Mouse (Mus musculus): ENCODE results near the gene Fgfr2. TPM values are rescaled to one million over a fixed set of nuclear protein-coding genes. Genes with fewer than 3 reads are reported as not detected.

The Fgfr2 gene
- total RNA-seq, 2 experiments from 2014 or later, result 47.6 to 49.5 TPM

DNA sequence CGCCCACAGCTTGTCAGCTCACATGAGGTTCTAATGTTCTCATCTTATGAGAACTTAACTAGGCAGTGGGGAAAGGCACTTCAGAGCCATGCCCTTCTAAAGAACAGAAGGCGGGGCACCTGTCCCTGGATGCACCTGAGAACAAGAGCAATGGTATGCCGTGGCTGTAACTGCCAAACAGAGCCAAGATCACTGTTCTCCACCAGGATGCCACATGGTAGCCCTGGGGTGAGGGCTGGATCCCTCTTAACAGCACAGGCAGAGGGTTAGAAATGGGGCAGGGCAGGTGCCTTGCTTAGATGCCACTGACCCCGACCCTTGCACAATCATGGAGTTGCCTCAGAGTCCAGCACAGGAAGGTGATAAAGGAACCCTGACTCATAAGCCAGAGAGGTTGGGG is 2903.3 kb downstream of the Fgfr2 start:
- TF ChIP-seq CTCF (conservative IDR thresholded peaks at IDR 0.05), result no peak
- no peak for DNase-seq (ENCODE audit: low spot score in 2 of 2)
- peak overlapping the region; percentile 52; the same call in 1 of the 2 replicates for H3K27ac ChIP-seq
- H3K4me3 ChIP-seq, result no peak overlapping the region

DNA sequence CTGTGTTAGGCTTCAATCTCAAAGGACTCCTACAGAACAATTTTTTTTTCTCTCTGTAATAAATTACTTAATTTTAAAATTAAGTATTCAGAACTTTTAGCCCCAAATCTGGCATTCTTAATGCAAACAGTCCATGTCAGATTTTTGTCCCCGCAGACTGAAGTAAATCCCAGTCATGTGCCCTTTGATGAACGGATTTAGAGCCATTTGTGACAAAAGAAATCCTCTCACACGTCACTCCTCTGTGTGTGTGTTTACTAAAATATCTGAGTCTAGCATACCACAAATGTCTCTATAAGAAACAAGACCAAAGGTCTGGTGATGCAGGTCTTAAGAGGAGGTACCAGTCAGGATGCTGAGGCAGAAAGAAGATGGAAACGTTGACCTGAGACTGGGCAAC is 2906.9 kb downstream of the Fgfr2 start:
- no peak overlapping the region for H3K4me3 ChIP-seq
- peak overlapping the region; percentile 85 for H3K27ac ChIP-seq
- TF ChIP-seq CTCF (conservative IDR thresholded peaks at IDR 0.05), result no peak
- no peak for DNase-seq (ENCODE audit: low spot score in 2 of 2)

DNA sequence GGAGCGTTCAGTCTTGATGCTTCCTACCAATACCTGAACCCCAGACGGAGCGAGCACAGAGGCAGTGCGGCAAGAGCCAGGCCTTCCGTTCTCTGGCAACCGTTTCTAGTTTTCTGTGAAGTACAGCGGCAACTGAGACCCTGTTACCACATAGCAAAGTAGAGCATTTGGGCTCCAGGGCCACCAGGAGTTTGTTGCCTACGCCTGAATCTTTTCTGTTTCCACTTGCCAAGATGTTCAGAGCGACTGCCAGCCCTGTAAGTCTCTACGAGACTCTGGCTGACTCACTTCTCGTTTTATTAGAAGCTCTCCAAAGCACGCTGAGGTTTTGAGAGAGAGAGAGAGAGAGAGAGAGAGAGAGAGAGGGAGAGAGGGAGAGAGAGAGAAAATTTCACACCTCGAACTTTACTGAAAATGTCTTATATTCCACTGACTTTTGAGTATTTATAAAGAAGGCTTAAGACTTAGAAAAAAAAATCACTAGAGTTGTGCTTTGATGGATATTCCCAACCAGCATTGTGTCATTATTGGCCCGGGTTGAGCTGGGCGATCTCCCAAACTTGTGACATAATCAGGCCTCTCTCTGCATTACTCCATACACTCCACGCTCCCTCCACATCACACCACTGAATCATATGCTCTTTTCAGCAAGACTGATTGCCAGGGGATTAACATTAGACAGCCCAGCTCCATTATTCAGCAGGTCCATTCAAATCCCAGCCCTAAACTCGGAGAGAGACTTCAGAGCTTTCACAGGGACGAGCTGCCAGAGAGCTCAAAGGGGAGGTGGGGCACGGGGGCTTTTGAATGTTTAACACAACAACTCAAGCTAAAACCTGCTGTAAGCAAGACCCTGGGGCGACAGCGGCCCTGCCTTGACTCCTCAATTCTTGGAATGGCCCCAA is 2907.6 kb downstream of the Fgfr2 start:
- Histone ChIP-seq H3K4me3 (no peak overlapping the region; the same call in 1 of the 2 replicates), H3K27ac (peak overlapping the region; percentile 85)
- peak; percentile 70 to 77 for DNase-seq (ENCODE audit: low spot score in 2 of 2)
- no peak for TF ChIP-seq CTCF (conservative IDR thresholded peaks at IDR 0.05)

DNA sequence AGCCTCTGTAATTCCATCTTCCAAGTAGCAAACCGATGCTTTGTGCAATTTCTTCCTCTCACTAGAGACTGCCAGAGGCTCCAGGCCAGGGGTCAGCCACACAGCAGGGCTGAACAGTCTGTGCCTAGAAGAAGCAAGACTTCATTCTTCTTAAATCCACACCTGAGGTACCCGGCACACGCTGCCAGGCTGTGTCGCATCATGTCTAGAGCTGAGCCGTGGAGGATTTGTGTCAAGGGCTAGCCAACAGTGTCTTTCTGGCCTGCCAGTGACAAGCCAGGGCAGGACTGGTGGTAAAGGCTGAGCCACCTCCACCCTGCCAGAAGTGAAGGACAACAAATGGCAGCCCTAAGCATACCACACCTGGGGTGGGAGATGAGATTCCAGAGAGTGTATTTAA is 2910.0 kb downstream of the Fgfr2 start:
- no peak for TF ChIP-seq CTCF (conservative IDR thresholded peaks at IDR 0.05)
- H3K27ac ChIP-seq, result peak overlapping the region; percentile 64; the same call in 1 of the 2 replicates
- DNase-seq (ENCODE audit: low spot score in 2 of 2), result no peak
- H3K4me3 ChIP-seq, result no peak overlapping the region

DNA sequence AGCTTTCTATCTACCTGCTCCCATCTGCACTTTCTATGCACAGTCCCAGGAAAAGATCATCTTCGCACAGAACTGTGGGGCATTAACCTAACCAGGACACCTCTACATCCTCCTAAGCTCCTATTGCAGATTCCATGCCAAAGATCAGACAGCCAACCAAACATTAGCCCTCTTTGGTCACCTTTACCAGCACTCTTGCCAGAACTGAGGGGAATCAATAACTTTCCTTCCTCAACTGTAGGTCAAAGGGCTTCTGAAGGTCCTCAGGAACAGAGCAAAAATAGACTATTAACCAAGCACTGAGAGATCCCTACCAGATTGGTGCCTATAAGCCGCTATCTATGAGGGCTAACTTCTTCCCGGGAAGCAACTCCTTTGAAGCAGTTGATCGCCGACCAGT is 2911.7 kb downstream of the Fgfr2 start:
- no peak for DNase-seq (ENCODE audit: low spot score in 2 of 2)
- no peak overlapping the region for H3K27ac ChIP-seq
- no peak overlapping the region for H3K4me3 ChIP-seq
- no peak for TF ChIP-seq CTCF (conservative IDR thresholded peaks at IDR 0.05)

DNA sequence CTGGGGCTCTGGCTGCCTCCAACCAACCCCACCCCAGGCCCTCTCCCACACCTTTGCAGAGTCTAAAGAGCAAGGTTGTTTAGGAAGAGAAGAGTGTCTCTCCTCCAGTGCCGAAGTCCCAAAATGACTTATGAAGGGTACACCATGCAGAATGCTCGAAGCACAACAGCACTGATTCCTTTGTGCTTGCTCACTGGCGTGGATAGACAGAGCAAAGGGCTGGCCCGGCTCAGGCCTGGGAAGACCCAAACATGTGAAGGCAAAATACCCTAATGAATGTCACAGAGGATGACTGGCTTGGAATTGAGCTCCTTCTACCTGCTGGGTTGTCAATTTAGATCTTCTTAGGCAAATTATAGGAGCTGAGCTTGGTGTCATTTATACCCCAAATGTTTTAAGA is 2914.5 kb downstream of the Fgfr2 start:
- no peak for TF ChIP-seq CTCF (conservative IDR thresholded peaks at IDR 0.05)
- Histone ChIP-seq H3K4me3 (no peak overlapping the region), H3K27ac (no peak overlapping the region)
- no peak for DNase-seq (ENCODE audit: low spot score in 2 of 2)

DNA sequence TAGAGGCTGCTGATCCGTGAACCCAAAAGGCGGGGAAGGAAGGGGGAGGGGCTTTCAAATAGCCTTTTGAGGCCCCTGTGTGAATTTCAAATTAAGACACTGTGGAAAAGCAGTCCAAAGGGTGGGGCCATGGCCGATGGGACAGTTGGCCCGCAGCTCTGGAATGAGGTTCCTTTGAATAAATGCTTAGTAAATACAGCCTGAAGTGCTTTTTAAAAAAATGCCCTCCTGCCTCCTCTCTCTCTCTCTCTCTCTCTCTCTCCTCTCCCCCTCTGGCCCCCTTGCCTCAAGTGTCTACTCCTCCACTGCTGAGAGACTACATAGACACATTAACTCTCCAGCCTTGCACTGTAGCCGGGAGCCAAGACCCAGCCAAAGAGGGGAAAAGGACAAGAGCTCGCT is 2917.0 kb downstream of the Fgfr2 start:
- Histone ChIP-seq H3K27ac (peak overlapping the region; percentile 70), H3K4me3 (no peak overlapping the region)
- no peak for TF ChIP-seq CTCF (conservative IDR thresholded peaks at IDR 0.05)
- DNase-seq (ENCODE audit: low spot score in 2 of 2), result no peak

DNA sequence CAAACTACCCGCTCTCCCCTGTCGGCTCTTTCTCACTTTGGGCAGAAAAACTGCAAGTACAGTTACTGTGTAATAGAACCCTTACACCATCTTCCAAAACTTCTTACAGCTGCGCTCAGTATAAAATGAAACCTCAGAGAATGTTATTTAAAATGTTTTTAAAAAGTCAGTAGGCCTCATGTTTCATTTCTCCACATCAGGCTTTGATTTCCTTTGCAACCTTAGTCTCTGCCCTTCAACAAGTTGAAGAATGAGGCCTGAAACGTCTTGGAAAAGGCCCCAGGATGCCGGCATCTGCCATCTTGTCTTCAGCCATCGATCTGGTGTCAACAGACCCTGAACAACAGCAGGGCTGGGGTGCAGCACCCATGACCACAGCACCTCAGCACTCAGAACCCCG is 2918.0 kb downstream of the Fgfr2 start:
- no peak overlapping the region for H3K27ac ChIP-seq
- no peak for DNase-seq (ENCODE audit: low spot score in 2 of 2)
- TF ChIP-seq CTCF (conservative IDR thresholded peaks at IDR 0.05), result no peak
- no peak overlapping the region for H3K4me3 ChIP-seq

DNA sequence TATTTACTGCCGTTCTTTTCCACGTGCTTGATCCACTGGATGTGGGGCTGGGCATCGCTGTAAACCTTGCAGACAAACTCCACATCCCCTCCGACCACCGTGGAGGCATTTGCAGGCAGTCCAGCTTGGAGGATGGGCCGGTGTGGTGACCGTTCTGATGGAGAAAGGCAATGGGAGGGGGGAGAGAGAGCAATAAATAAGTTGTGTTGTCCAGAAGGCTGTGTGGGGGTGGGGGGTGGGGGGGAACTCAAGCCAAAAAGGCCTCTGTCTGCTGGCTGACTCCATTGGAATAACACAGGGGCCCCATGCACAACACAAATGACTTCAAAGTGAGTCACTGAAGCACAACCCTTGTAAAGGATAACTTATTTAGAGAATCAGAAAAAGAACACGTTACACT is 2922.1 kb downstream of the Fgfr2 start:
- H3K4me3 ChIP-seq, result no peak overlapping the region
- no peak for DNase-seq (ENCODE audit: low spot score in 2 of 2)
- TF ChIP-seq CTCF (conservative IDR thresholded peaks at IDR 0.05), result no peak
- H3K27ac ChIP-seq, result peak overlapping the region; percentile 53; the same call in 1 of the 2 replicates

DNA sequence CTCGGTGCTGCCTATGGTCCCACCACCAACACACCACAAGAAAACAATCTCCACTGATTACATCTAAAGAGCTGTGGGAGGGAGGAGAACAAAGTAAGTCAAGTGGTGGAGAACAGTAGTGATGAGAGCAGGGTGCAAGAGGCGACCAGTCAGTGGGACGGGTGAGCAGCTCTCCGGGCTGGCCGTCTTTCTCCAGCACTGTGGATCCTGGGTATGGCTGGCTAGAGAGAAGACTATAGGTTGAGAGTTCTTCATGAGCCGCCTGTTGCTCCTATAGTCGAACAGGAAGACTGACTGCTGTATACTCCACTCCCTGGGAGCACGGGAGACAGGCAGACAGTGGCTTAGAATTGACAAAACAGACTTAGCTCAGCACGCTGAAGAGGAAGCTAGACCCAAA is 2923.2 kb downstream of the Fgfr2 start:
- no peak for DNase-seq (ENCODE audit: low spot score in 2 of 2)
- Histone ChIP-seq H3K27ac (no peak overlapping the region; the same call in 1 of the 2 replicates), H3K4me3 (no peak overlapping the region)
- TF ChIP-seq CTCF (conservative IDR thresholded peaks at IDR 0.05), result no peak

DNA sequence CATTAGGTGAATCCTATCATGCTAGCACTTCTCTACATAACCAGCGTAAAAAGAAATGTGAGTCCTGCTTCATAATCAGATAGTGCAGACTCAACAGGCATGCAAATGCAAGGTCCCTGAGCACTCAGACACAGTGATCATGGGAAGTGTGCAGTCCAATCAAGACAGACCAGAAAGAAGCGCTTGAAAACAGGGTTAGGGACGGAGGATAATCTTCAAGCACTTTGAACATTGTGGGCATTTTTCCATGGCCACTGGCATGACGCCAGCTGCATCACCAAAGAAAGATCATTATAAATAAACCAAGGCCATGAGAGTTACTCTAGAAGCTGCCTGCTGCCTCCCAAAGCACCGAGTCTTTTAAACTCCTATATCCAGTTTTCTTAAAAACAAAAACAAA is 2923.8 kb downstream of the Fgfr2 start:
- no peak for TF ChIP-seq CTCF (conservative IDR thresholded peaks at IDR 0.05)
- no peak overlapping the region for H3K4me3 ChIP-seq
- no peak for DNase-seq (ENCODE audit: low spot score in 2 of 2)
- H3K27ac ChIP-seq, result no peak overlapping the region; the same call in 1 of the 2 replicates

DNA sequence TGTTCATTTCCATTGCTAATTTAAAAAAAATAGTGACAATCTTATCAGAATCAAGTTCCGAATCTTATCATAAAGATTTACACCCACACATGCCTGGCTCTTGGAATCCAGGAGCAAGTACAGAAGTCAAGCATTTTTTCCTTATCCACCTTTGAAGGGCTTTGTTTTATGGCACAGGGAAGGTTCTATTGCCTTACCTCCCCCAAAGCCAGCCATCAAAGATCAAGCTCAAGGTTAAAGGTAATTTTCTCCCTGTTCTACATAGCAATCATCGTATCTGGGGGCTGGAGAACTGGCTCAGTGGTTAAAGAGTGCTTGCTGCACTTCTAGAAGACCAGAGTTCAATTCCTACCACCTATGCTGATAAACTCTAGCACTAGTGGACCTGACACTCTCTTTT is 2928.1 kb downstream of the Fgfr2 start:
- no peak for DNase-seq (ENCODE audit: low spot score in 2 of 2)
- no peak overlapping the region for H3K27ac ChIP-seq
- H3K4me3 ChIP-seq, result no peak overlapping the region
- TF ChIP-seq CTCF (conservative IDR thresholded peaks at IDR 0.05), result no peak

DNA sequence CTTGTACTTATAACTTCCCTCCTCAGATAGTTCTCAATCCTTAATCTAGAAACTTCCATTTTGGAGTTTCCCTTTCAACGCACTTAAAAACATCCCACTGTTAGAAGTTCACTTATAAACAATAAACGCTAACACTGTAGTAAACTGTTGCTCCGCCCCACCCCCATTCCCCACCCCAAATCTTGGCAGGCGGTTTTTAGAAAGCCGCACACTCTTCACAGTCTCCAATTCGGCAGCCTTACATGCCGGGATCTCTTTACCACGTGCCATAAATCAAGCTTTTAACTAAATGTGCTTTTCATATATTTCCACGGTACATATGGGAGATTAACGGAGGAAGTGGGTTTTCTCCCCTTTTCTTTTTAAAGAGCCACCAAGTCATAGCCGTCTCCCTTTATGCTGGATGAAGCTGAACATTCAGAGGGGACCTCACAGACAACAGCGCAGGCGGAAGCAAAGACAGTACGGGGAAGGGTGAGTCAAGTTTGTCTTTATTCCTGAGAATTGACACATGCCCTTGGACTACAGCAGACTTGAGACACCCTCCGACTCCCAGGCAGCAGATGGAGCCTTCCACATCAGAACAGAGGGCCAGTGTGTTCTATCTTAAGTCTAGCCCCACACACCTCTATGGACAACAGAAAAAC is 2932.7 kb downstream of the Fgfr2 start:
- Histone ChIP-seq H3K27ac (no peak overlapping the region), H3K4me3 (no peak overlapping the region)
- DNase-seq (ENCODE audit: low spot score in 2 of 2), result no peak
- TF ChIP-seq CTCF (conservative IDR thresholded peaks at IDR 0.05), result no peak
